Mouse (Mus musculus) heart, adult 2 months (tissue): ENCODE results near the gene Filip1. TPM values are rescaled to one million over a fixed set of nuclear protein-coding genes. Genes with fewer than 3 reads are reported as not detected.

Experiments used
- DNase-seq, 2 experiments: peaks; one replicate each; pipeline ENCODE4 v3.0.0; 2021
- H3K27ac ChIP-seq: fragments of 200-600 bp; 2 replicates; pipeline ENCODE4 v1.8.1; 2022
- H3K27me3 ChIP-seq: fragments of 200-500 bp; 2 replicates; pipeline ENCODE4 v1.6.1; 2012; ENCODE audit warnings: mild to moderate bottlenecking, low read length, inconsistent platforms, mixed read lengths; ENCODE audit not compliant: control insufficient read depth, insufficient read depth
- H3K36me3 ChIP-seq: fragments of 200-500 bp; 2 replicates; pipeline ENCODE4 v1.6.1; 2012; ENCODE audit warnings: low read length, inconsistent platforms; ENCODE audit not compliant: control insufficient read depth, insufficient read depth
- H3K4me1 ChIP-seq: fragments of 200-500 bp; 2 replicates; pipeline ENCODE4 v1.6.1; 2011; ENCODE audit warnings: low read length; ENCODE audit not compliant: control insufficient read depth, insufficient read depth
- H3K4me3 ChIP-seq: fragments of 200-600 bp; 2 replicates; pipeline ENCODE4 v1.8.1; 2022
- H3K79me2 ChIP-seq: fragments of 200-500 bp; replicated peaks from 2 replicates; pipeline ENCODE4 v1.6.1; 2012; ENCODE audit warnings: mild to moderate bottlenecking, inconsistent platforms, low read length, moderate library complexity, mixed read lengths; ENCODE audit not compliant: control insufficient read depth, insufficient read depth
- H3K9ac ChIP-seq: fragments of 200-500 bp; 2 replicates; pipeline ENCODE4 v1.6.1; 2012; ENCODE audit warnings: low read depth, mild to moderate bottlenecking, control low read depth, inconsistent platforms, low read length, mixed read lengths
- CTCF ChIP-seq: fragments of 200-600 bp; IDR thresholded peaks from 2 replicates; pipeline ENCODE4 v1.8.1; 2022; ENCODE audit warnings: antibody characterized with exemption, mild to moderate bottlenecking, moderate library complexity
- EP300 ChIP-seq: fragments of 200-500 bp; IDR thresholded peaks from 2 replicates; pipeline ENCODE4 v1.6.1; 2011; ENCODE audit warnings: low read depth, low read length, control low read depth; ENCODE audit not compliant: insufficient read depth
- POLR2A ChIP-seq: fragments of 200-500 bp; IDR thresholded peaks from 2 replicates; pipeline ENCODE4 v1.6.1; 2011; ENCODE audit warnings: mild to moderate bottlenecking, low read depth, low read length, control low read depth; ENCODE audit not compliant: insufficient read depth
- WGBS: fragments of 180-500 bp; shearing (Covaris S2); methylation state at CpG from one replicate; pipeline ENCODE4 v1.1.7; 2018; 5-methylcytosine and 5-hydroxymethylcytosine counted together
- intact Hi-C: fragments of 180-260 bp; cut with DNase I; formaldehyde crosslinking; loops from one replicate; pipeline ENCODE4 v1.15.1; 2025
- polyA plus RNA-seq: library from polyadenylated mRNA; depleted of rRNA; stranded (reverse); fragments of >200 nt; gene quantifications from 2 replicates; pipeline ENCODE4 v1.2.3, GENCODE M21; 2012
- total RNA-seq, 2 experiments: library from RNA; stranded (reverse); gene quantifications; 2 replicates each; pipeline ENCODE4 v1.2.3; 2021

Filip1 gene
- total and polyA plus RNA-seq, 3 experiments: 18.8 to 126 (median 91.1) TPM

- peak in 1 of 2 experiments; percentile 19 for DNase-seq
- intact Hi-C loops: no loop called here
- Histone ChIP-seq H3K36me3 (peaks cover 6% of the 10 kb centered on the region; the same call in 1 of the 2 replicates), H3K4me3 (no peak overlapping the region), H3K79me2 (no peaks in the 10 kb centered on the region), H3K9ac (no peak overlapping the region), H3K27ac (no peak overlapping the region; the same call in 1 of the 2 replicates), H3K27me3 (no peaks in the 10 kb centered on the region), H3K4me1 (peaks cover 3% of the 10 kb centered on the region)
- WGBS: 41% methylated on average over 4 of the region's 4 CpGs
- no peak for TF ChIP-seq EP300
- no peak for TF ChIP-seq CTCF
- no peak for TF ChIP-seq POLR2A
Measured at GRCm38 (mm10) chr9:79830874-79831273, 181.8 kb downstream of the Filip1 start.

DNA sequence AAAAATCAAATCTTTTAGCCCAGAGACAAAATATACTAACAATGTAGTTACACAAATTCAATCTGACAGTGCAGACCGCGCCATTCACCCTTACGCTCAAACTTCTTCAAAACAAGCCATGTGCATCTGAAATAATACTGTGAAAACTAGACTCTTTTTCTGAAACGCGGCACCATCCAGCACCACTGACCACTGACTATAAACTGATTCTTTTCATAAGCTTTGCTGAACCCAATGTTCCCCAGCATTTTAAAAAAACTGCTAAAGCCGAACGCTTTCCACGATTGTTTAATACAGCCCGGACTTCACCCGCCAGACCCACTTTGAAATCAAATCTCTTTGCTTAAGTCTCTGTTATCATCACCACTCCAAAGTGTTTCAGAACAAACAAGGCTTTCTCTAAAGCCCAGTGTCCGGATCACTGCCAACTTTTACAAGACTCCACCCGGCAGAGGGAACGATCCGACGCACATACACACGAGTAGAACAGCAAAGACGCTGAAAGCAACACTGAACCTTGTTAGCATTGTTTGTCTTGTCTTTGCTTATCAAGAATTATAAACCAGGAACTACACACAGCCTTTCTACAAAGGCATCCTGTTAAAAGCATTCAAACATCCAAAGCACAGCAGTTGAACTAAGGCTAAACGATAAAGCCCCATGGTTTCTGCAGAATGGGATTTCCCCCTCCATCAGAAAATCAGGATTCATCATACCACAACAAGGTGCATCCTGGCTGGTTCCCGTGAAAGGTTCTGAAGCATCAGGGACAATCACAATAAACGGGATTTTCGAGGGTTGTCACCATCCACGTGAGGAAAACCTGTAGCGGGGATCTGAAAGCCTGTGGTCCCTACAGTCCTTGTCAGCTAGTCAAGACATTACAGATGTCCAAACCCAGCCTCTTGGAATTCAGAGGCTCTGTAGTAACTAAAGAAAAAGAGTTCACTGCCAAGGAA lies 182.5 kb downstream of the Filip1 start:
- WGBS: 38% methylated on average over 23 of the region's 23 CpGs
- TF ChIP-seq EP300 (no peak), CTCF (no peak), POLR2A (no peak)
- peaks cover 3% of the 10 kb centered on the region for H3K4me1 ChIP-seq
- no peak overlapping the region; the same call in 1 of the 2 replicates for H3K27ac ChIP-seq
- no peaks in the 10 kb centered on the region for H3K79me2 ChIP-seq
- no peak for DNase-seq
- no peak overlapping the region; the same call in 1 of the 2 replicates for H3K4me3 ChIP-seq
- intact Hi-C loops: no loop called here
- H3K36me3 ChIP-seq: peaks cover 6% of the 10 kb centered on the region; the same call in 1 of the 2 replicates
- no peaks in the 10 kb centered on the region for H3K27me3 ChIP-seq
- H3K9ac ChIP-seq: no peak overlapping the region

GRCm38 (mm10) chr9:79827072-79827471 lies 185.6 kb downstream of the Filip1 start:
- Histone ChIP-seq H3K9ac (no peak overlapping the region), H3K27ac (no peak overlapping the region), H3K79me2 (no peaks in the 10 kb centered on the region), H3K27me3 (no peaks in the 10 kb centered on the region), H3K36me3 (peaks cover 6% of the 10 kb centered on the region; the same call in 1 of the 2 replicates), H3K4me3 (no peak overlapping the region), H3K4me1 (peaks cover 3% of the 10 kb centered on the region)
- TF ChIP-seq CTCF (no peak), EP300 (no peak), POLR2A (no peak)
- 74% methylated on average over 2 of the region's 2 CpGs for WGBS
- intact Hi-C loops: no loop called here
- no peak for DNase-seq

DNA sequence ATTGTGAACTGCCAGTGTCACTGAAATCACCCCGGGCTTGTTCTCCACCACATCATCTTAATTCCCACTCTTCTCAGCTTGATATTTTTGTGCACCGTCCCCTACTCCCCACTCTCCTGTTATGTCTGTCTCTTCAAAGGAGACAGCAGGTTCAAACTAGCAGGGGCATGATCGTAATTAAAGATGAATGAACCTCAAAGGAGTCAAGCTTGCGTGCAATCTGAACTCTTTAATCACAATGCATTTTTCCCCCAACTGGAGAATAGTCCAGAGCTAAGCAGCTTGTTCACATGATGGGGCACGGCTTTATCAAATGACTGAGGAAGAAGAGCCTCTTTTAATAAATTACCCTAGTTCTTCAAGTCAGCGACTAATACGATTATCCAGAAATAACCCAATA lies 187.1 kb downstream of the Filip1 start:
- Histone ChIP-seq H3K27ac (no peak overlapping the region), H3K36me3 (peaks cover 4% of the 10 kb centered on the region; the same call in 1 of the 2 replicates), H3K27me3 (no peaks in the 10 kb centered on the region), H3K4me1 (peaks cover 1% of the 10 kb centered on the region; the same call in 1 of the 2 replicates), H3K79me2 (no peaks in the 10 kb centered on the region), H3K4me3 (no peak overlapping the region), H3K9ac (no peak overlapping the region)
- intact Hi-C loops: no loop called here
- DNase-seq: no peak
- WGBS: 94% methylated on average over 7 of the region's 7 CpGs
- TF ChIP-seq EP300: no peak
- no peak for TF ChIP-seq CTCF
- no peak for TF ChIP-seq POLR2A

DNA sequence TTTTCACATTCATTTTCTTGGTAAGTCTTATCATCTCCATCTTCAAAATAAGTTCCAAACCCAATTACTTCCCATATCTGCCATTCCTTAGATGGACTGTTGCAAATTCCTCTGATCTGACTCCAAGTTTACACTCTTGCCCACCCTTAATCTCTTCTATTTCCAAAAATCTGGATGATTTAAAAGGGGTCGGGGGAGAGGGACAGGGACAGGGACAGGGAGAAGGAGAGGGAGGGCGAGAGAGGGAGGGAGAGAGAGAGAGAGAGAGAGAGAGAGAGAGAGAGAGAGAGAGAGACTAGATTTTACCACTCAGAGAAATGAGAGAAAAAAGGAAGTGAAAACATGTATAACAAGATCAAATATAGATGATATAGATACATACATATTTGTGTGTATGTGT lies 188.8 kb downstream of the Filip1 start:
- H3K79me2 ChIP-seq: no peaks in the 10 kb centered on the region
- no peak overlapping the region for H3K27ac ChIP-seq
- no peak overlapping the region for H3K9ac ChIP-seq
- WGBS: 81% methylated on average over 2 of the region's 2 CpGs
- no peaks in the 10 kb centered on the region for H3K27me3 ChIP-seq
- H3K4me3 ChIP-seq: no peak overlapping the region
- H3K36me3 ChIP-seq: no peaks in the 10 kb centered on the region
- H3K4me1 ChIP-seq: no peaks in the 10 kb centered on the region
- intact Hi-C loops: no loop called here
- no peak for DNase-seq
- TF ChIP-seq EP300: no peak
- TF ChIP-seq POLR2A: no peak
- TF ChIP-seq CTCF: no peak

DNA sequence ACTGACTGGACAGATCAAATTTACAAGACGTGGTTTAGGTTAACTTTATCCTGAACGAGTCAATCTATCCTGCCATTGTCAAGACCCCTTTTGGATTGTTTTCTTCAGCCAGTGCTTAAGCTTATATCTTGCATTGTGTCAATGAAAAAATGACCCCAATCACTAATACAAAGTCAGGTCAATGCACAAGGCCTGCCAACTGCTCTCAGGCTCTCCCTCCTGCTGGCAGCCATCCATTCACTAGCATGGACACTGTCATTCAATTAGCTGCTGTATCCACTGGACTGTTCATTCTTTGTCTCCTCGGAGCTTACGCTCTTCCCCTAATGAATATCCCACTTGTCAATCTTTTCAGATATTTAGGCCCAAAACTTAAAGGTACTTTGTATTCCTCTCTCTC lies 189.2 kb downstream of the Filip1 start:
- H3K27ac ChIP-seq: no peak overlapping the region
- intact Hi-C loops: no loop called here
- WGBS: 64% methylated on average over 4 of the region's 4 CpGs

More for the DNA sequence above, 189.2 kb downstream of the Filip1 start:
- H3K4me3 ChIP-seq: no peak overlapping the region
- H3K4me1 ChIP-seq: no peaks in the 10 kb centered on the region
- no peaks in the 10 kb centered on the region for H3K27me3 ChIP-seq
- H3K9ac ChIP-seq: no peak overlapping the region
- no peaks in the 10 kb centered on the region for H3K36me3 ChIP-seq
- TF ChIP-seq EP300: no peak
- no peak for TF ChIP-seq POLR2A
- TF ChIP-seq CTCF: no peak
- H3K79me2 ChIP-seq: no peaks in the 10 kb centered on the region
- no peak for DNase-seq
